Mouse (Mus musculus) ES-E14 (cell line): ENCODE data around the gene Unc13d.

Experiments used
- CHD2 ChIP-seq: IDR thresholded peaks from 2 replicates; pipeline ENCODE4 v1.6.1; 2014; ENCODE audit warnings: mild to moderate bottlenecking, low read depth, low read length, inconsistent platforms
- HCFC1 ChIP-seq: IDR thresholded peaks from 2 replicates; pipeline ENCODE4 v1.6.1; 2012; ENCODE audit warnings: low read length, inconsistent platforms, borderline replicate concordance; ENCODE audit not compliant: insufficient read depth
- MAFK ChIP-seq: IDR thresholded peaks from 2 replicates; pipeline ENCODE4 v1.6.1; 2014; ENCODE audit warnings: mild to moderate bottlenecking, low read depth, low read length, inconsistent platforms; ENCODE audit not compliant: insufficient read depth
- ZNF384 ChIP-seq: IDR thresholded peaks from 2 replicates; pipeline ENCODE4 v1.6.1; 2012; ENCODE audit warnings: low read depth, low read length, inconsistent platforms

DNA sequence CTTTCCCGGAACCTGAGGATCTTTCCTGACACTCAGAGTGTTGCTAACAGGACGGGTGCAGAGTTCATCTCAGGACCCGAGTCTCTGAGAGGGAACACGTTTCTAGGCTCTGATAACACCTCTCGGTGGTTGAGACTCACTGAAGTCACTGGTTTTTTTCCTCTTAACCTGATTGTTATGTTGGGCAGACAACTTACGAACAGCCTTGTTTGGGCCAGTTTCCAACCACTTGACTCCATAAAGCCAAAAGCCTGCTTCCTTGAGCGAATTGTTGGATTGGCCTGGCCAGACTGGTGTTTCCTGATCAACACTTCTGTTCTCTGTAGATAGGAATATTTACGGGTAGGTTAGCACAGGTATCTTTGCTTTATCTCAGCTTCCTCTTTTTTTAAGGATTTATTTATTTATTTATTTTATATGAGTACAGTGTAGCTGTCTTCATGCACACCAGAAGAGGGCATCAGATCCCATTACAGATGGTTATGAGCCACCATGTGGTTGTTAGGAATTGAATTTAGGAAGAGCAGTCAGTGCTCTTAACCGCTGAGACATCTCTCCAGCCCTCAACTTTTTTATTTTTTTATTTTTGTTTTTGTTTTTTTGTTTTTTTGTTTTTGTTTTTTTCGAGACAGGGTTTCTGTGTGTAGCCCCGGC lies 11.1 kb upstream of the Unc13d start:
- TF ChIP-seq HCFC1, result no peak
- TF ChIP-seq MAFK, result no peak
- TF ChIP-seq CHD2, result no peak
- no peak for TF ChIP-seq ZNF384
